Mouse (Mus musculus): ENCODE data around the gene Grb7. TPM values are rescaled to one million over a fixed set of nuclear protein-coding genes. Genes with fewer than 3 reads are reported as not detected.

The Grb7 gene
- total RNA-seq, 2 experiments from 2014 or later, result 0.09 to 0.18 TPM

Other genes with a start within 250 kb of the Grb7 start
- 10 to 100 TPM; 16.6 to 25.1 TPM for gene Cdk12, start 243.3 kb upstream of the Grb7 start, total RNA-seq (2021)
- not detected for gene Neurod2, start 116.7 kb upstream of the Grb7 start, total RNA-seq (2021)
- gene Ppp1r1b, start 98.0 kb upstream of the Grb7 start, total RNA-seq (2021), result under 1 TPM; 0.35 to 0.70 TPM
- gene Stard3, start 88.0 kb upstream of the Grb7 start, total RNA-seq (2021), result 10 to 100 TPM; 11.4 to 12.1 TPM
- 100 to 1,000 TPM; 585 to 712 TPM for gene Tcap, start 62.6 kb upstream of the Grb7 start, total RNA-seq (2021)
- gene Pnmt, start 59.9 kb upstream of the Grb7 start, total RNA-seq (2021), result under 1 TPM; 0.28 to 0.77 TPM
- 1 to 10 TPM; 3.2 to 3.5 TPM for gene Pgap3, start 45.9 kb upstream of the Grb7 start, total RNA-seq (2021)
- gene Erbb2, start 33.9 kb upstream of the Grb7 start, total RNA-seq (2021), result 1 to 10 TPM; 7.2 to 8.7 TPM
- gene Mien1, start 7.4 kb upstream of the Grb7 start, total RNA-seq (2021), result 10 to 100 TPM; 28.0 to 31.6 TPM
- gene Ikzf3, start 99.6 kb downstream of the Grb7 start, total RNA-seq (2021), result under 1 TPM; 0.09 to 0.93 TPM
- gene Zpbp2, start 104.7 kb downstream of the Grb7 start, total RNA-seq (2021), result not detected
- 10 to 100 TPM; 20.4 to 23.1 TPM for gene Ormdl3, start 141.0 kb downstream of the Grb7 start, total RNA-seq (2021)
- not detected for gene Lrrc3c, start 151.9 kb downstream of the Grb7 start, total RNA-seq (2021)
- gene Gm12355, start 179.3 kb downstream of the Grb7 start, total RNA-seq (2021), result 10 to 100 TPM in 1 of 2 experiments, 1 to 10 TPM in 1; 8.2 to 10.3 TPM
- under 1 TPM; 0.45 to 0.47 TPM for gene Gsdma3, start 180.0 kb downstream of the Grb7 start, total RNA-seq (2021)
- not detected for gene Gsdma2, start 200.4 kb downstream of the Grb7 start, total RNA-seq (2021)
- not detected for gene Gsdma, start 218.0 kb downstream of the Grb7 start, total RNA-seq (2021)
- gene Psmd3, start 236.2 kb downstream of the Grb7 start, total RNA-seq (2021), result 100 to 1,000 TPM; 112 to 113 TPM